Mouse (Mus musculus) megakaryocyte, embryonic 14.5 days (primary cell): ENCODE data around the gene Dnajc15.

Source experiments
- FLI1 ChIP-seq: IDR thresholded peaks from 2 replicates; pipeline ENCODE4 v1.6.1; 2012; ENCODE audit warnings: low read length, inconsistent platforms, mixed read lengths
- GATA1 ChIP-seq: IDR thresholded peaks from 3 replicates; pipeline ENCODE4 v1.6.1; 2012; ENCODE audit warnings: mixed read lengths, low read length, inconsistent platforms, borderline replicate concordance

GRCm38 (mm10) chr14:77840574-77840973 is 34.4 kb downstream of the Dnajc15 start:
- TF ChIP-seq GATA1, result no peak
- TF ChIP-seq FLI1, result no peak
